Mouse (Mus musculus): ENCODE data around the gene Ulk4. TPM values are rescaled to one million over a fixed set of nuclear protein-coding genes. Genes with fewer than 3 reads are reported as not detected.

The Ulk4 gene
- polyA plus RNA-seq, 1 experiment from 2014 or later = 136 TPM

DNA sequence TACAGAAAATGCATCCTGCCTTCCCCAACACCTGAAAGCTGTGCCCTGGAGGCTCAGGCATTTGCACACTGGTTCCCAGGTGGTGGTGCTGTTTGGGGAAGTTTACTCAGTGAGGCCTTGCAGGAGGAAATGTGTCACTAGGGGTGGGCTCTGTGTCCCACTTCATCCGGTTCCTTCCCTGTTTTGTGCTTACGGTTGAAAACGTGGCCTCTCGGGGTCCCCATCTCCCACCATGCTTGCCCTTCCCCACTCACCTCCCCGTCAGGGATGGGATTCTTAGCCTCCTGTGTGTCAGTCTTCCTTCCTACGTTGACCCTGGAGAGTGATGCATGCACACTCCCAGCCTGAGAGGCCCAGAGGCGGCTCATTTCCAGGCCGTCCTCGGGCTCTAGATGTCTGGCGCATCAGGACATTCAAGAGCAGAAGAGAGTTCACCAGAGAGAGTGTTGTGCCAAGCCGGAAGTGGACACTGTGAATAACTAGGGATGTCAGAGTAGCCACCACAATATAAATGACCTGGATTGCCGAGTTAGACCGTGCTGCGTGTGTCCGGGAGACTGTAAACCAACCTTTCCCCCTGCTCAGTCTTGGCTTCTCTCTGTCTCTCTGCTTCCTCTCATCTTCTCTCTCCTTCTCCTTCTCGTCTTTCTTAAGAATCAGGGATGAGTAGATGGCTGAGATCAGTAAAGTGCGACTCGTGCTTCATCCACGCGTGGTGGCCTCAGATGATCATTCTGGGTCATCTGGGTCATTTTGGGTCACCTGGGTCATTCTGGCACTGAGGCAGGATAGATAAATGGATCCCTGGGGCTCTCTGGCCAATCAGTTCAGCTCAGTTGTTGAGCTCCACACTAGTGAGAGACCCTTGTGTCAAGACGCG lies 24.3 kb upstream of the Ulk4 start:
- no peak overlapping the region for H3K4me3 ChIP-seq (replicated peaks; ENCODE audit: low read depth, low read length)
- no peaks in the 10 kb centered on the region for H3K36me3 ChIP-seq (ENCODE audit: insufficient read depth, low read length)
- no peak overlapping the region for H3K9ac ChIP-seq (ENCODE audit: low read depth, low read length)
- no peaks in the 10 kb centered on the region for H3K27me3 ChIP-seq (ENCODE audit: insufficient read depth, low read length)
- peaks cover 31% of the 10 kb centered on the region for H3K4me1 ChIP-seq (replicated peaks; ENCODE audit: insufficient read depth, low read length)
- WGBS = 75% methylated on average over 22 of the region's 22 CpGs
- H3K9me3 ChIP-seq (replicated peaks; ENCODE audit: low read length) = no peaks in the 10 kb centered on the region
- DNase-seq (ENCODE audit: low spot score) = no peak
- H3K27ac ChIP-seq = 0 out of 2 replicates have a peak overlapping the region, but pooled peaks have one; percentile 8
- peak; percentile 17; the same call in 1 of the 2 replicates for TF ChIP-seq CTCF (IDR thresholded peaks at IDR 0.05; ENCODE audit: low read depth)
- ATAC-seq (replicated peaks; ENCODE audit: low FRiP score, low read depth) = no peak
- H3K4me2 ChIP-seq (ENCODE audit: low read length) = no peak overlapping the region

DNA sequence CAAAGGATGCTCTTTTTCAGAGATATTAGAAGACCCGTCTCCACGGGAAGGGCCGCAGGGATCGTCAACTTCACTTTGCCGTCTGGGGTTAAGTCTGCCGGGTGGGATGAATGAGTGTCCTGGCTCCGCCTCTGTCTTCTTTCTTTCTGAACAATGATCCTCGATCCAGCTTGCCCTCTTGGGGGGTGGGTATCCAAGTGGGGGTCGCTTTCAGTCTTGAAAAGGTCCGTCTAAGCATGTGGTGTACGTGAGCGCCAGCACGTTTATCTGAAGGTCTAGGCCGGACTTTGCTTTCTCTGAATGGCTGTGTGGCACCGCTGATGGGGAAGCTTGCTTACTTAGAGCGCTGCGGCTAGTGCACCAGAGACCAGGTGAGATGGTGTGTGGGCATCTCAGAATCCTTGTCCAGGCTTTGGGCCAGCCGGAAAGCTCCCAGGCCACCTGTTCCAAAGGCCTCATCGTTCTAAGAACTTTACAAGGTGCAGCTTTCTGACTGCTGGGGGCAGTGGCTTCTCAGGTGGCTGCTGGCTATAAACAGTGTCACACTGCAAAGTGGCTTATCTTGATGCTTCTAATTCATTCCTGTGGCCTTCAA lies 23.1 kb upstream of the Ulk4 start:
- no peak overlapping the region for H3K4me3 ChIP-seq (replicated peaks; ENCODE audit: low read depth, low read length)
- ATAC-seq (replicated peaks; ENCODE audit: low FRiP score, low read depth) = no peak
- H3K9me3 ChIP-seq (replicated peaks; ENCODE audit: low read length) = no peaks in the 10 kb centered on the region
- no peak overlapping the region for H3K4me2 ChIP-seq (ENCODE audit: low read length)
- DNase-seq (ENCODE audit: low spot score) = no peak
- H3K4me1 ChIP-seq (replicated peaks; ENCODE audit: insufficient read depth, low read length) = peaks cover 31% of the 10 kb centered on the region
- H3K27ac ChIP-seq = no peak overlapping the region
- 67% methylated on average over 19 of the region's 19 CpGs for WGBS
- no peak overlapping the region for H3K9ac ChIP-seq (ENCODE audit: low read depth, low read length)
- TF ChIP-seq CTCF (IDR thresholded peaks at IDR 0.05; ENCODE audit: low read depth) = no peak
- no peaks in the 10 kb centered on the region for H3K27me3 ChIP-seq (ENCODE audit: insufficient read depth, low read length)
- H3K36me3 ChIP-seq (ENCODE audit: insufficient read depth, low read length) = no peaks in the 10 kb centered on the region

DNA sequence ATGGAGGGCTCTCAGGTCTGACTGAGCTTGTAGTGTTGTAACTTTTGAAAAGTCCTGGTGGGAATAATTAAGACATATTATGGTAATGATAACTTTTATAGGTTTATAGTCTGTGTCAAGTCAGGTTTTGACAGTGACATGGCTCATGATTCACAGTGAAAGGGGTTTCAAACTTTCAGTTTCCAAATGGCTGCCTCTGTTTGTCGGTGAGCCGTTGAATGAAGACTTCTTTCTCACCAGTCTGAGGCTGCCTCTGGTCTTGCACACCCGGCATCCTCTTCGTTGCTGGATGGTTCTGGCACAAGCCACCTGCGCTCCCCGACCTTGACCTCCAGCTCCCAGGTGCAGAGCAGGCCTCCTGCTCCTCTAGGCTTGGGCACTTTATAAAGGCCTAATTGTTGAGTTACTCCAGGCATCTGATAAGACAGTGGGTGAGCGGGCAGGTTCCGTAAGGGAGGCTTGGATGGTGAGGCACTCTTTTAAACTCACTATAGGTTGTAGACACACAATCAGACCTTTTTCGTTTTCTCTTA lies 22.3 kb upstream of the Ulk4 start:
- H3K27ac ChIP-seq = no peak overlapping the region
- H3K36me3 ChIP-seq (ENCODE audit: insufficient read depth, low read length) = no peaks in the 10 kb centered on the region
- no peaks in the 10 kb centered on the region for H3K9me3 ChIP-seq (replicated peaks; ENCODE audit: low read length)
- H3K4me2 ChIP-seq (ENCODE audit: low read length) = peak overlapping the region; percentile 88
- H3K4me1 ChIP-seq (replicated peaks; ENCODE audit: insufficient read depth, low read length) = peaks cover 31% of the 10 kb centered on the region
- TF ChIP-seq CTCF (IDR thresholded peaks at IDR 0.05; ENCODE audit: low read depth) = no peak
- ATAC-seq (replicated peaks; ENCODE audit: low FRiP score, low read depth) (no peak), DNase-seq (ENCODE audit: low spot score) (no peak)
- no peak overlapping the region for H3K4me3 ChIP-seq (replicated peaks; ENCODE audit: low read depth, low read length)
- peak overlapping the region; percentile 97; the same call in 1 of the 2 replicates for H3K9ac ChIP-seq (ENCODE audit: low read depth, low read length)
- no peaks in the 10 kb centered on the region for H3K27me3 ChIP-seq (ENCODE audit: insufficient read depth, low read length)
- WGBS = 68% methylated on average over 9 of the region's 9 CpGs

DNA sequence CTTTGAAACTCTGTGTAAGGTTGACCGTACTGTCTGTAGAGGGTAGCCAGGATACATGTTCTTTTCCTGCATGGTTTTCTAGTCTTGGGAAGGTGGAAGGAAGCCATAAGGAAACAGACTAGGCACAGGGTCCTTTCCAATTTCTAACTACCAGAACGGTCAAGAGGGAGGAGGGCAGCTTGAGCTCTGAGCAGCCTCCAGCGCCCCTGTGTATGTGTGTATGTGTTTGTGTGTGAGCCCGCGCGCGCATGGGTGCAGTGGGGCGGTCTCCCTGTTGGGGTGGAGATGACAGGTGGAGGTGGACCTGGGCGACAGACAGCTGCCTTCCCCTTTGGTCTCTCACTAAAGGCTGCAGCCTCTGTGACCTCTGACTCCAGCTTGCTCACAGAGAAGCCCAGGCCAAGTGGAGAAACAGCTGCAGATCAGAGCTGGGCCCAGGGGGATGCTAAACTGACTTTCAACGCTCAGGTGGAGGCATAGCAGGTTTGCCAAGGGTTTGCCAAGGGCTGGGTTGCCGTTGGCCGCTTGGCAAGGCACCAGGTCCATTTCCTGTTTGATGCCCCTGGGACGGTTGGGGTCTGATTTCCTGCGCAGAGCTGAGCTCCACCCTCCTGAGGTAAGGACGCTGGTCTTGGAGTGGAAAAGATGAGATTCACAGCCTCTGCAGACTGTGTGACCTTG lies 21.6 kb upstream of the Ulk4 start:
- WGBS = 21% methylated on average over 15 of the region's 15 CpGs
- peak overlapping the region; percentile 88 for H3K4me2 ChIP-seq (ENCODE audit: low read length)
- DNase-seq (ENCODE audit: low spot score) (no peak), ATAC-seq (replicated peaks; ENCODE audit: low FRiP score, low read depth) (0 out of 2 replicates have a peak, but pooled peaks have one; percentile 23)
- H3K27me3 ChIP-seq (ENCODE audit: insufficient read depth, low read length) = no peaks in the 10 kb centered on the region
- peak overlapping the region; percentile 83 for H3K4me3 ChIP-seq (replicated peaks; ENCODE audit: low read depth, low read length)
- H3K36me3 ChIP-seq (ENCODE audit: insufficient read depth, low read length) = no peaks in the 10 kb centered on the region
- H3K4me1 ChIP-seq (replicated peaks; ENCODE audit: insufficient read depth, low read length) = peaks cover 27% of the 10 kb centered on the region
- H3K27ac ChIP-seq = peak overlapping the region; percentile 77
- H3K9me3 ChIP-seq (replicated peaks; ENCODE audit: low read length) = no peaks in the 10 kb centered on the region
- peak overlapping the region; percentile 97 for H3K9ac ChIP-seq (ENCODE audit: low read depth, low read length)
- no peak for TF ChIP-seq CTCF (IDR thresholded peaks at IDR 0.05; ENCODE audit: low read depth)

DNA sequence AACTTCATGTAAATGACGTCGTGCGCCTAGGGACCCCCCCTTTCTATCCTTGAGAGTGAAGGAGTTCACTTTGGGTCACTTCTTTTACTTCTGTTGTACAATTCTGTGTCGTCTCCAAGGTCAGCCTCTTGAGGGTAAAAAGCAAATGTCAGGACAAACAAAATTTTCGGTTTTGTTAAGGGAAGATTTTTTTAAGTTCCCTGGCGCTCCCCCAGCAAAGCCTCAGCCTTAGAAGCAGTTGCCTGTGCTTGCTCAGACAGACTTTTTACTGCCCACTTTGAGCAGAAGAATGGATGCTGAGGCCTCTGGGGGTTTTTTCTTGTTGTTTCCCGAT lies 21.0 kb upstream of the Ulk4 start:
- peaks cover 25% of the 10 kb centered on the region for H3K4me1 ChIP-seq (replicated peaks; ENCODE audit: insufficient read depth, low read length)
- no peaks in the 10 kb centered on the region for H3K27me3 ChIP-seq (ENCODE audit: insufficient read depth, low read length)
- peak overlapping the region; percentile 88 for H3K4me2 ChIP-seq (ENCODE audit: low read length)
- TF ChIP-seq CTCF (IDR thresholded peaks at IDR 0.05; ENCODE audit: low read depth) = no peak
- H3K9me3 ChIP-seq (replicated peaks; ENCODE audit: low read length) = no peaks in the 10 kb centered on the region
- DNase-seq (ENCODE audit: low spot score) (peak; percentile 63), ATAC-seq (replicated peaks; ENCODE audit: low FRiP score, low read depth) (no peak)
- H3K27ac ChIP-seq = peak overlapping the region; percentile 77
- H3K9ac ChIP-seq (ENCODE audit: low read depth, low read length) = peak overlapping the region; percentile 97
- WGBS = 0% methylated on average over 7 of the region's 7 CpGs
- peak overlapping the region; percentile 83 for H3K4me3 ChIP-seq (replicated peaks; ENCODE audit: low read depth, low read length)
- no peaks in the 10 kb centered on the region for H3K36me3 ChIP-seq (ENCODE audit: insufficient read depth, low read length)

Data from kidney, postnatal 0 days (tissue).